Mouse (Mus musculus) embryonic facial prominence, embryonic 15.5 days (tissue): ENCODE measurements around the gene Gtf2f1. TPM values are rescaled to one million over a fixed set of nuclear protein-coding genes. Genes with fewer than 3 reads are reported as not detected.
A peak's percentile ranks its signal among the peaks of the same experiment; 100 is the strongest.

ENCODE experiments used
- ATAC-seq: fragments of 200-750 bp; cut with Nextera tagmentation; 2 replicates; pipeline ENCODE4 v1.8.0; 2017; ENCODE audit warnings: low read depth, moderate TSS enrichment; ENCODE audit not compliant: insufficient number of reproducible peaks, low FRiP score, low TSS enrichment
- H3K27ac ChIP-seq: fragments of 300-500 bp; sonication (generic); replicated peaks from 2 replicates; pipeline ENCODE4 v1.5.1; 2015; ENCODE audit warnings: mild to moderate bottlenecking, inconsistent platforms
- H3K27me3 ChIP-seq: fragments of 300-500 bp; sonication (generic); 2 replicates; pipeline ENCODE4 v1.6.1; 2015; ENCODE audit warnings: inconsistent platforms
- H3K36me3 ChIP-seq: fragments of 300-500 bp; sonication (generic); 2 replicates; pipeline ENCODE4 v1.6.1; 2015; ENCODE audit warnings: mild to moderate bottlenecking, inconsistent platforms
- H3K4me1 ChIP-seq: fragments of 300-500 bp; sonication (generic); 2 replicates; pipeline ENCODE4 v1.6.1; 2015; ENCODE audit warnings: inconsistent platforms
- H3K4me2 ChIP-seq: fragments of 300-500 bp; sonication (generic); replicated peaks from 2 replicates; pipeline ENCODE4 v1.6.1; 2015; ENCODE audit warnings: mild to moderate bottlenecking, inconsistent platforms
- H3K4me3 ChIP-seq: fragments of 300-500 bp; sonication (generic); replicated peaks from 2 replicates; pipeline ENCODE4 v1.5.1; 2015; ENCODE audit warnings: mild to moderate bottlenecking, inconsistent platforms
- H3K9ac ChIP-seq: fragments of 300-500 bp; sonication (generic); 2 replicates; pipeline ENCODE4 v1.6.1; 2015; ENCODE audit warnings: inconsistent platforms
- H3K9me3 ChIP-seq: fragments of 300-500 bp; sonication (generic); replicated peaks from 2 replicates; pipeline ENCODE4 v1.6.1; 2016; ENCODE audit warnings: inconsistent platforms
- WGBS: fragments of 180-500 bp; shearing (Covaris S2); methylation state at CpG from one replicate; pipeline ENCODE4 v1.1.7; 2015; 5-methylcytosine and 5-hydroxymethylcytosine counted together
- polyA plus RNA-seq: library from polyadenylated mRNA; unstranded; fragments of >200 nt; fragmentation: Nextera tagmentation; extraction: Ambion mirVana; gene quantifications from 2 replicates; pipeline ENCODE4 v1.2.1, GENCODE M21; 2015

Gene Gtf2f1
- polyA plus RNA-seq, 1 experiment from 2014 or later, result 64.3 TPM

GRCm38 (mm10) chr17:56986105-56986805 lies 24.8 kb downstream of the Gtf2f1 start:
- H3K4me1 ChIP-seq, result peaks cover 9% of the 10 kb centered on the region
- no peak overlapping the region for H3K9ac ChIP-seq
- H3K4me3 ChIP-seq, result no peak overlapping the region
- H3K4me2 ChIP-seq, result no peak overlapping the region
- H3K27me3 ChIP-seq, result no peaks in the 10 kb centered on the region
- H3K36me3 ChIP-seq, result no peaks in the 10 kb centered on the region
- H3K9me3 ChIP-seq, result no peaks in the 10 kb centered on the region
- H3K27ac ChIP-seq, result no peak overlapping the region
- WGBS, result 58% methylated on average over 3 of the region's 3 CpGs
- no peak for ATAC-seq

- no peaks in the 10 kb centered on the region for H3K36me3 ChIP-seq
- H3K27me3 ChIP-seq, result no peaks in the 10 kb centered on the region
- H3K9ac ChIP-seq, result no peak overlapping the region
- no peaks in the 10 kb centered on the region for H3K9me3 ChIP-seq
- 67% methylated on average over 3 of the region's 3 CpGs for WGBS
- ATAC-seq, result no peak
- peaks cover 3% of the 10 kb centered on the region; the same call in 1 of the 2 replicates for H3K4me1 ChIP-seq
- H3K4me3 ChIP-seq, result no peak overlapping the region
- H3K4me2 ChIP-seq, result no peak overlapping the region
- H3K27ac ChIP-seq, result no peak overlapping the region
Observed at GRCm38 (mm10) chr17:56985656-56986055, 25.4 kb downstream of the Gtf2f1 start.

GRCm38 (mm10) chr17:56984886-56985285 lies 26.2 kb downstream of the Gtf2f1 start:
- Histone ChIP-seq H3K9ac (no peak overlapping the region), H3K4me3 (no peak overlapping the region), H3K27ac (no peak overlapping the region), H3K4me1 (peaks cover 3% of the 10 kb centered on the region; the same call in 1 of the 2 replicates), H3K9me3 (no peaks in the 10 kb centered on the region), H3K4me2 (no peak overlapping the region), H3K36me3 (no peaks in the 10 kb centered on the region), H3K27me3 (no peaks in the 10 kb centered on the region)
- ATAC-seq, result no peak
- 76% methylated on average over 9 of the region's 9 CpGs for WGBS

- Histone ChIP-seq H3K27ac (0 out of 2 replicates have a peak within 1 kb of the TSS, but pooled peaks have one; percentile 22), H3K36me3 (no peaks in the 10 kb centered on the region), H3K4me3 (no peak within 1 kb of the TSS), H3K4me2 (no peak within 1 kb of the TSS), H3K27me3 (no peaks in the 10 kb centered on the region), H3K9me3 (no peaks in the 10 kb centered on the region), H3K9ac (no peak within 1 kb of the TSS), H3K4me1 (no peaks in the 10 kb centered on the region)
- WGBS, result 73% methylated on average over 5 of the region's 5 CpGs
- no peak for ATAC-seq
Observed at GRCm38 (mm10) chr17:56982013-56982412, 29.1 kb downstream of the Gtf2f1 start, which contains the start of gene Acer1. Gene Acer1, minus strand, starts transcription at chr17:56982126.

GRCm38 (mm10) chr17:56981049-56981448 lies 30.0 kb downstream of the Gtf2f1 start:
- ATAC-seq, result no peak
- H3K9ac ChIP-seq, result no peak overlapping the region
- H3K4me3 ChIP-seq, result no peak overlapping the region
- H3K9me3 ChIP-seq, result no peaks in the 10 kb centered on the region
- H3K36me3 ChIP-seq, result no peaks in the 10 kb centered on the region
- H3K27me3 ChIP-seq, result no peaks in the 10 kb centered on the region
- H3K4me1 ChIP-seq, result no peaks in the 10 kb centered on the region
- no peak overlapping the region for H3K4me2 ChIP-seq
- H3K27ac ChIP-seq, result no peak overlapping the region
- 76% methylated on average over 7 of the region's 7 CpGs for WGBS

GRCm38 (mm10) chr17:56979524-56979923 lies 31.6 kb downstream of the Gtf2f1 start:
- ATAC-seq, result no peak
- H3K9ac ChIP-seq, result no peak overlapping the region
- H3K36me3 ChIP-seq, result no peaks in the 10 kb centered on the region

GRCm38 (mm10) chr17:56976531-56977390 lies 34.3 kb downstream of the Gtf2f1 start:
- Histone ChIP-seq H3K36me3 (no peaks in the 10 kb centered on the region), H3K27ac (0 out of 2 replicates have a peak overlapping the region, but pooled peaks have one; percentile 1), H3K9ac (no peak overlapping the region), H3K27me3 (no peaks in the 10 kb centered on the region), H3K4me3 (no peak overlapping the region), H3K4me2 (no peak overlapping the region), H3K9me3 (no peaks in the 10 kb centered on the region), H3K4me1 (no peaks in the 10 kb centered on the region)
- WGBS, result 66% methylated on average over 8 of the region's 8 CpGs
- ATAC-seq, result no peak

More at GRCm38 (mm10) chr17:56979524-56979923, 31.6 kb downstream of the Gtf2f1 start:
- no peaks in the 10 kb centered on the region for H3K9me3 ChIP-seq
- H3K27ac ChIP-seq, result no peak overlapping the region
- 67% methylated on average over 4 of the region's 8 CpGs for WGBS
- H3K4me3 ChIP-seq, result no peak overlapping the region
- no peaks in the 10 kb centered on the region for H3K4me1 ChIP-seq
- H3K4me2 ChIP-seq, result no peak overlapping the region
- no peaks in the 10 kb centered on the region for H3K27me3 ChIP-seq

GRCm38 (mm10) chr17:56975391-56975790 lies 35.7 kb downstream of the Gtf2f1 start:
- ATAC-seq, result no peak
- no peaks in the 10 kb centered on the region for H3K4me1 ChIP-seq
- no peaks in the 10 kb centered on the region for H3K9me3 ChIP-seq
- H3K9ac ChIP-seq, result no peak overlapping the region
- no peaks in the 10 kb centered on the region for H3K27me3 ChIP-seq
- H3K36me3 ChIP-seq, result no peaks in the 10 kb centered on the region
- no peak overlapping the region for H3K4me3 ChIP-seq
- H3K27ac ChIP-seq, result no peak overlapping the region
- no peak overlapping the region for H3K4me2 ChIP-seq
- 72% methylated on average over 3 of the region's 3 CpGs for WGBS

- Histone ChIP-seq H3K9me3 (no peaks in the 10 kb centered on the region), H3K9ac (no peak overlapping the region), H3K4me1 (no peaks in the 10 kb centered on the region), H3K4me3 (no peak overlapping the region), H3K36me3 (no peaks in the 10 kb centered on the region), H3K4me2 (no peak overlapping the region), H3K27ac (no peak overlapping the region), H3K27me3 (no peaks in the 10 kb centered on the region)
- ATAC-seq, result peak; percentile 41; the same call in 1 of the 2 replicates
- 55% methylated on average over 5 of the region's 5 CpGs for WGBS
Observed at GRCm38 (mm10) chr17:56974708-56975240, 36.3 kb downstream of the Gtf2f1 start.

- H3K4me1 ChIP-seq, result no peaks in the 10 kb centered on the region
- no peak overlapping the region for H3K4me3 ChIP-seq
- no peaks in the 10 kb centered on the region for H3K9me3 ChIP-seq
- H3K27me3 ChIP-seq, result no peaks in the 10 kb centered on the region
- H3K27ac ChIP-seq, result no peak overlapping the region
- no peaks in the 10 kb centered on the region for H3K36me3 ChIP-seq
- H3K4me2 ChIP-seq, result no peak overlapping the region
- no peak for ATAC-seq
- H3K9ac ChIP-seq, result no peak overlapping the region
- 61% methylated on average over 13 of the region's 14 CpGs for WGBS
Observed at GRCm38 (mm10) chr17:56973956-56974707, 37.0 kb downstream of the Gtf2f1 start.

GRCm38 (mm10) chr17:56970081-56970480 lies 41.0 kb downstream of the Gtf2f1 start:
- Histone ChIP-seq H3K9me3 (no peaks in the 10 kb centered on the region), H3K4me1 (no peaks in the 10 kb centered on the region), H3K27ac (no peak overlapping the region), H3K4me2 (no peak overlapping the region), H3K27me3 (no peaks in the 10 kb centered on the region), H3K9ac (no peak overlapping the region), H3K36me3 (no peaks in the 10 kb centered on the region), H3K4me3 (no peak overlapping the region)
- WGBS, result 59% methylated on average over 5 of the region's 5 CpGs
- no peak for ATAC-seq
